Mouse (Mus musculus) urinary bladder, postnatal 36 days (tissue): ENCODE data around the gene Anp32e.
A peak's percentile ranks its signal among the peaks of the same experiment; 100 is the strongest.

Experiments
- DNase-seq, 2 experiments: peaks; one replicate each; pipeline ENCODE4 v3.0.0; 2022; ENCODE audit warnings: low spot score in 2 of 2, mixed read lengths in 1 of 2

Anp32e gene

GRCm38 (mm10) chr3:95995802-95996428 is 66.9 kb downstream of the Anp32e start, which contains the start of gene Plekho1:
Gene Plekho1, minus strand, starts transcription at chr3:95996001.
- DNase-seq, result peak in 1 of 2 experiments; percentile 56

- DNase-seq, result no peak
These were observed 67.5 kb downstream of the Anp32e start for GRCm38 (mm10) chr3:95996451-95997073.
